Mouse (Mus musculus): ENCODE measurements around the gene Gdpd1.
A peak's percentile ranks its signal among the peaks of the same experiment; 100 is the strongest.

DNA sequence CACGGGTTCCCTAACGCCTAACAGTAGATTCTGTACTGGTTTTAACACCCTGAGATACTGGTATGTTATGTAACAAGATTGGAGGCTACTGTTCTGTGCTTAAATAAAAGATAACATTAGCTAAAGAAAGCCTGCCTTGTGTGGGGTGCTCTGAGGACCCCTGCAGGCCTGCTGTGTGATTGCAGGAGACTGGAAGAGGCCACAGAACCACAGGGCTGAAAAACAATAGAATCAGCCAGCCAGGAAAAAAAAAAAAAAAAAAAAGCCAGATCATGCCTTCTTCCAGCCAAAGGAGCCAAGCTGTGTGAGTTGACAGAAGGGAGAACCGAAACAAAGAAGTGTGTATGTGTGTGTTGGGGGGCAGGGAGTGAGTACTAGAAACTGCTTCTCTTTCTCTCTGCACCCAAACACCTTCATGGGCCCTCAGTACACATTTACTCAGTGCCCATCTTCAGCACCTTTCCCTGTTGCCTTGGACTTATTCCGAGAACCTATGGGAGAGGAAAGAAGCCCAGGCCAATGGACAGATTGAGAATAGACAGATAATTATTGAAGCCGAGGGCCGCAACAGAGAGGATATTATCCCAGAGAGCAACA is 78.1 kb downstream of the Gdpd1 start:
- TF ChIP-seq CTCF (IDR thresholded peaks at IDR 0.05; ENCODE audit: low read depth) = peak; percentile 94
- no peak for TF ChIP-seq EP300 (optimal IDR thresholded peaks at IDR 0.05)
